Mouse (Mus musculus): Measurements from ENCODE around the gene Prkn. TPM values are rescaled to one million over a fixed set of nuclear protein-coding genes. Genes with fewer than 3 reads are reported as not detected.

Prkn gene
- polyA plus RNA-seq, 3 experiments from 2014 or later = 0.12 TPM; not detected in 2

GRCm38 (mm10) chr17:11303116-11303515, 462.9 kb downstream of the Prkn start:
- ATAC-seq = no peak

- ATAC-seq = no peak
Observed at GRCm38 (mm10) chr17:11309843-11310242, 469.7 kb downstream of the Prkn start.

GRCm38 (mm10) chr17:11314163-11314562, 474.0 kb downstream of the Prkn start:
- ATAC-seq = no peak

- no peak for ATAC-seq
Observed at GRCm38 (mm10) chr17:11315675-11316074, 475.5 kb downstream of the Prkn start.

- no peak for ATAC-seq
Observed at GRCm38 (mm10) chr17:11318946-11319345, 478.8 kb downstream of the Prkn start.

- no peak for ATAC-seq
Observed at GRCm38 (mm10) chr17:11319666-11320360, 479.6 kb downstream of the Prkn start.

GRCm38 (mm10) chr17:11332081-11332480, 491.9 kb downstream of the Prkn start:
- no peak for ATAC-seq

- ATAC-seq = no peak
Observed at GRCm38 (mm10) chr17:11333741-11334140, 493.6 kb downstream of the Prkn start.

- no peak for ATAC-seq
Observed at GRCm38 (mm10) chr17:11336156-11336555, 496.0 kb downstream of the Prkn start.

- ATAC-seq = no peak
Observed at GRCm38 (mm10) chr17:11340368-11340767, 500.2 kb downstream of the Prkn start.

- no peak for ATAC-seq
Observed at GRCm38 (mm10) chr17:11346310-11346709, 506.1 kb downstream of the Prkn start.

GRCm38 (mm10) chr17:11352778-11353552, 512.8 kb downstream of the Prkn start:
- ATAC-seq = no peak

- no peak for ATAC-seq
Observed at GRCm38 (mm10) chr17:11353553-11353945, 513.4 kb downstream of the Prkn start.

- ATAC-seq = no peak
Observed at GRCm38 (mm10) chr17:11354348-11354747, 514.2 kb downstream of the Prkn start.

- ATAC-seq = no peak
Observed at GRCm38 (mm10) chr17:11375461-11375860, 535.3 kb downstream of the Prkn start.

GRCm38 (mm10) chr17:11383364-11383962, 543.3 kb downstream of the Prkn start:
- no peak for ATAC-seq

- no peak for ATAC-seq
Observed at GRCm38 (mm10) chr17:11385246-11385645, 545.1 kb downstream of the Prkn start.

- ATAC-seq = no peak
Observed at GRCm38 (mm10) chr17:11392622-11393294, 552.6 kb downstream of the Prkn start.

- no peak for ATAC-seq
Observed at GRCm38 (mm10) chr17:11394607-11395006, 554.4 kb downstream of the Prkn start.

GRCm38 (mm10) chr17:11397678-11398077, 557.5 kb downstream of the Prkn start:
- no peak for ATAC-seq

GRCm38 (mm10) chr17:11402225-11402875, 562.2 kb downstream of the Prkn start:
- ATAC-seq = no peak

GRCm38 (mm10) chr17:11411414-11411813, 571.2 kb downstream of the Prkn start:
- no peak for ATAC-seq

GRCm38 (mm10) chr17:11413688-11414087, 573.5 kb downstream of the Prkn start:
- ATAC-seq = no peak

Measured in inflammation-experienced regulatory T-cells, adult 6 months (primary cell).